Mouse (Mus musculus): ENCODE measurements around the gene C1qtnf5. TPM values are rescaled to one million over a fixed set of nuclear protein-coding genes. Genes with fewer than 3 reads are reported as not detected.

Gene C1qtnf5
- polyA plus RNA-seq, 1 experiment from 2014 or later: 5.4 TPM

DNA sequence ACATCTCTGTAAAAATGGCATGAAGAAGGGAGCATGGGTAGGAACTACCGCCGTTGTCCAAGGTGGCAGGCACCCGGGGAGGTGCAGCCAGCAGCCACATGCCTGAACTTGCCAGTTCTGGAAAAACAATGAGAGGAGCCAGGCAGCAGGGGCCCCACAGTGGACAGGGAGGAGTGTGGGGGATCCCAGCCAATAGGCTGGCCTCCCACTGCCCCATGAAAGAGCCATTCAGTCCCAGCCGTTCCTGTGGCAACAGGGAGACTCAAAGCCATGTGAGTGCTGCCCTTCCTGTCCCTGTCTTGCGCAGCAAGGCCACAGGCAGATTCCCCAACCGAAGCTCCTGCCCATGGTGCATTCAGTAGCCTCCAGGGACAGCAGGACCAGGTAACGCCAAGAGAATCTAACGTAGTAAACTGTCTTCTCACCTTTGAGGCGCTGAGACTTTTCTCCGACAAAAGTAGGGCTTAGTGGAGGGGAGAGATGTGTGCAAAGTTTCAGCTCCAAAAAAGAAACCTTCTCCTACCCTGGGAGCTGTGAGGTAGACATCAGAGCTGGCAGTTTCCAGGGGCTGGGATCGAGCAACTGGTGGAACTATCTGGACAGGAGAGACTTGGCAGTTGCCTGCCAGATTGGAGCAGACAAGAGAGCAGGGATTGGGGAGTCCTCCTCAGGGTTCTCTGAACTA is 35.0 kb upstream of the C1qtnf5 start:
- H3K27ac ChIP-seq (ENCODE audit: low read depth, low read length): no peak overlapping the region
- peak overlapping the region; percentile 23; the same call in 1 of the 2 replicates for H3K9ac ChIP-seq (ENCODE audit: low read depth, low read length)

DNA sequence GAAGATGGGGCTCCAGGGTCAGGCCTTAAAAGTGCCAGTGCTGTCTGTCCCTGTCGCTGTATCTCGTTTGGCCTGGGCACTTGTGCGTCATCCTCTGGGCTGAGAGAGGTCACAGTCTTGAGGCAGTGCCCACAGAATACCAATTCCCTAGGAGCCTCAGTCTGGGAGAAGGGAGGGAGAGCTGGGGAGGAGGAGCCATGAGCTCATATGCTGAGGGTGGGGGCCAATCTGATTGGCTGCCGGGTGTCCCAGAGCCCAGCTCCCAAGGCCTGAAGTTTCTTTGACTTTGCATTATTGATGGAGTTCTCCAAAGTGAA is 34.5 kb upstream of the C1qtnf5 start:
- H3K4me1 ChIP-seq (ENCODE audit: control insufficient read depth, insufficient read depth, low read length): peaks cover 23% of the 10 kb centered on the region
- no peak overlapping the region for H3K4me2 ChIP-seq (replicated peaks; ENCODE audit: low read depth, low read length)
- H3K9ac ChIP-seq (ENCODE audit: low read depth, low read length): no peak overlapping the region
- H3K27ac ChIP-seq (ENCODE audit: low read depth, low read length): no peak overlapping the region
- no peak overlapping the region for H3K4me3 ChIP-seq (ENCODE audit: low read length)
- no peaks in the 10 kb centered on the region for H3K36me3 ChIP-seq (ENCODE audit: control insufficient read depth, insufficient read depth, low read length)
- H3K27me3 ChIP-seq (ENCODE audit: control insufficient read depth, insufficient read depth, low read length): no peaks in the 10 kb centered on the region
- ATAC-seq (ENCODE audit: low FRiP score, low TSS enrichment): no peak
- H3K9me3 ChIP-seq (ENCODE audit: control insufficient read depth, low read length): no peaks in the 10 kb centered on the region
- WGBS: 50% methylated on average over 3 of the region's 4 CpGs

More for the DNA sequence above, 35.0 kb upstream of the C1qtnf5 start:
- Histone ChIP-seq H3K27me3 (ENCODE audit: control insufficient read depth, insufficient read depth, low read length) (no peaks in the 10 kb centered on the region), H3K4me2 (replicated peaks; ENCODE audit: low read depth, low read length) (peak overlapping the region; percentile 15; the same call in 1 of the 2 replicates), H3K4me1 (ENCODE audit: control insufficient read depth, insufficient read depth, low read length) (peaks cover 23% of the 10 kb centered on the region), H3K4me3 (ENCODE audit: low read length) (no peak overlapping the region), H3K36me3 (ENCODE audit: control insufficient read depth, insufficient read depth, low read length) (no peaks in the 10 kb centered on the region), H3K9me3 (ENCODE audit: control insufficient read depth, low read length) (no peaks in the 10 kb centered on the region)
- WGBS: 23% methylated on average over 11 of the region's 11 CpGs
- no peak for ATAC-seq (ENCODE audit: low FRiP score, low TSS enrichment)

DNA sequence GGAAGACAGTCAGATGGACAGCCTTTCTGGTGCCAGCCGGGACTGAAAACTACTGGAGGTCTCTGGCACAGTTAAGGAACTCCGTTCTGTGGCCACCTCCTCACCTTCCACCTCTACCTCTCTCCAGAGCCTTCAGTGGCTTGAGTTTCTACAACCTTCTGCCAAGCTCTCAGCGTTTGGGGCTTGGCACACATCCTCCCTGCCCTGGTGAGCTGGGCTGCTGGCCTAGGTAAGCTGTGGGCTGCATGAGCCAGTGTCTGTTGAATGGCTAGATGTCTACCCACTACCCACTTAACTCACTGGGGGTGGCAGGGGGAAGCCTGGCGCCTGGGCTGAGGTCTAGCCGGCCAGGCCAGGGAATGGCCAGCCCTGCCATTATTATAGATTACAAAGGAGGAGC is 33.9 kb upstream of the C1qtnf5 start:
- 66% methylated on average over 5 of the region's 5 CpGs for WGBS
- Histone ChIP-seq H3K4me2 (replicated peaks; ENCODE audit: low read depth, low read length) (no peak overlapping the region), H3K9ac (ENCODE audit: low read depth, low read length) (no peak overlapping the region), H3K4me3 (ENCODE audit: low read length) (no peak overlapping the region), H3K36me3 (ENCODE audit: control insufficient read depth, insufficient read depth, low read length) (no peaks in the 10 kb centered on the region), H3K27ac (ENCODE audit: low read depth, low read length) (no peak overlapping the region), H3K9me3 (ENCODE audit: control insufficient read depth, low read length) (no peaks in the 10 kb centered on the region), H3K27me3 (ENCODE audit: control insufficient read depth, insufficient read depth, low read length) (no peaks in the 10 kb centered on the region), H3K4me1 (ENCODE audit: control insufficient read depth, insufficient read depth, low read length) (peaks cover 23% of the 10 kb centered on the region)
- ATAC-seq (ENCODE audit: low FRiP score, low TSS enrichment): no peak

- Histone ChIP-seq H3K36me3 (ENCODE audit: control insufficient read depth, insufficient read depth, low read length) (no peaks in the 10 kb centered on the region), H3K4me2 (replicated peaks; ENCODE audit: low read depth, low read length) (no peak overlapping the region), H3K4me1 (ENCODE audit: control insufficient read depth, insufficient read depth, low read length) (peaks cover 35% of the 10 kb centered on the region), H3K9me3 (ENCODE audit: control insufficient read depth, low read length) (no peaks in the 10 kb centered on the region), H3K4me3 (ENCODE audit: low read length) (no peak overlapping the region), H3K27me3 (ENCODE audit: control insufficient read depth, insufficient read depth, low read length) (no peaks in the 10 kb centered on the region), H3K9ac (ENCODE audit: low read depth, low read length) (no peak overlapping the region), H3K27ac (ENCODE audit: low read depth, low read length) (no peak overlapping the region)
- WGBS: 64% methylated on average over 9 of the region's 9 CpGs
- no peak for ATAC-seq (ENCODE audit: low FRiP score, low TSS enrichment)
Measured at GRCm38 (mm10) chr9:44074395-44075275, 32.4 kb upstream of the C1qtnf5 start.

GRCm38 (mm10) chr9:44075276-44075995 is 31.6 kb upstream of the C1qtnf5 start:
- no peaks in the 10 kb centered on the region for H3K36me3 ChIP-seq (ENCODE audit: control insufficient read depth, insufficient read depth, low read length)
- no peak overlapping the region for H3K4me3 ChIP-seq (ENCODE audit: low read length)
- H3K4me1 ChIP-seq (ENCODE audit: control insufficient read depth, insufficient read depth, low read length): peaks cover 34% of the 10 kb centered on the region
- no peak overlapping the region for H3K4me2 ChIP-seq (replicated peaks; ENCODE audit: low read depth, low read length)
- H3K9me3 ChIP-seq (ENCODE audit: control insufficient read depth, low read length): no peaks in the 10 kb centered on the region
- H3K9ac ChIP-seq (ENCODE audit: low read depth, low read length): no peak overlapping the region
- no peaks in the 10 kb centered on the region for H3K27me3 ChIP-seq (ENCODE audit: control insufficient read depth, insufficient read depth, low read length)
- no peak for ATAC-seq (ENCODE audit: low FRiP score, low TSS enrichment)
- WGBS: 67% methylated on average over 24 of the region's 24 CpGs
- peak overlapping the region; percentile 11; the same call in 1 of the 2 replicates for H3K27ac ChIP-seq (ENCODE audit: low read depth, low read length)

DNA sequence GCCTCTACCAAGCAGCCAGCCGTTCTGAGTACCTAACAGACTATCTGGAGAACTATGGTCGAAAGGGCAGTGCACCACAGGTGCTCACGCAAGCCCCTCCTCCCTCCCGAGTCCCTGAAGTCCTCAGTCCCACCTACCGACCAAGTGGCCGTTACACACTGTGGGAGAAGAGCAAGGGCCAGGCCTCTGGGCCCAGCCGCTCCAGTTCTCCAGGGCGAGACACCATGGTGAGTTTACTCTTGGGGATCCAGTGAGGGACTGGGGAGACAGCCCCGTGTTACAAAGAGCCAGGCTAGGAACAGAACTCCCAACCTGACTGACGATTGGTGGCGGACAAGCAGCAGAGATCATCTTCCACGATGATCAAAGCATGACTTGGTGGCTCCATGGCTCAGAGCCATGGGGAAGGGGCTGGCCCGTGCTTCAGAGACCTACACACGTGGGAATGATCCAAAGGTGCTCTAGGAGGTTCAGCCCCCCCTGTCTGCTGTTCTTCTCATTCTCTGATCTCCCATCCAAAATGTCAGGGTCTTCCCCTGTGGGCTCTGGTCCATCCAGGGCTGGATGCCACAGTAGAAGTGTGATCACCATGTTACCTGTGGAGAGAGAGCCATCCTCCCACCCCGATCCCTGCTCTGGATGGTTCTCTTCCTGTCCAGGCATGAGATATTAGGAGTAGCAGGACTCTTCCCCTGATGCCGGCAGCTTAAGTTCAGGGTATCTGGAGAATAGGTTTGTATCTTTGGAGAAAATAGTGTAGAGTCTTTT is 30.9 kb upstream of the C1qtnf5 start:
- no peak for ATAC-seq (ENCODE audit: low FRiP score, low TSS enrichment)
- peak overlapping the region; percentile 11; the same call in 1 of the 2 replicates for H3K27ac ChIP-seq (ENCODE audit: low read depth, low read length)

DNA sequence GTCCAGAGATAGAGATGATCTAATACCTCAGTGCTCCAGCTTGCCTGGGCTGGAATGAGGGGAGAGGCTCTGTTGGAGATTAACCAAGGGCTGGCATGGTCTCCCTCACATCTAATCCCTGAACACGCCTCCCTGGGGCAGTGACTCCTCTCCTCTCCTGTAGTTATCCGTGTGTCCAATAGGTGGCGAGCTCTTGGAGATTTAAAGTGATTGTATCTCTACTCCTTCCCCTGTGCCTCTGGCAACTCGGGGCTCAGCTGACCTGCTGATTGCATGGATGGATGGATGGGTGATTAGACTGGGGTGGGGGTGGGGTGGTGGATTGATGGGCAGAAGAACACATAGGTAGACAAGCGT is 30.3 kb upstream of the C1qtnf5 start:
- no peak for ATAC-seq (ENCODE audit: low FRiP score, low TSS enrichment)
- no peak overlapping the region for H3K4me2 ChIP-seq (replicated peaks; ENCODE audit: low read depth, low read length)
- H3K36me3 ChIP-seq (ENCODE audit: control insufficient read depth, insufficient read depth, low read length): no peaks in the 10 kb centered on the region
- H3K27ac ChIP-seq (ENCODE audit: low read depth, low read length): no peak overlapping the region
- no peaks in the 10 kb centered on the region for H3K27me3 ChIP-seq (ENCODE audit: control insufficient read depth, insufficient read depth, low read length)
- H3K9me3 ChIP-seq (ENCODE audit: control insufficient read depth, low read length): no peaks in the 10 kb centered on the region
- no peak overlapping the region for H3K9ac ChIP-seq (ENCODE audit: low read depth, low read length)
- H3K4me1 ChIP-seq (ENCODE audit: control insufficient read depth, insufficient read depth, low read length): peaks cover 22% of the 10 kb centered on the region
- 28% methylated on average over 5 of the region's 5 CpGs for WGBS
- no peak overlapping the region for H3K4me3 ChIP-seq (ENCODE audit: low read length)

More for the DNA sequence above, 30.9 kb upstream of the C1qtnf5 start:
- Histone ChIP-seq H3K4me3 (ENCODE audit: low read length) (no peak overlapping the region), H3K4me1 (ENCODE audit: control insufficient read depth, insufficient read depth, low read length) (peaks cover 27% of the 10 kb centered on the region), H3K27me3 (ENCODE audit: control insufficient read depth, insufficient read depth, low read length) (no peaks in the 10 kb centered on the region), H3K9me3 (ENCODE audit: control insufficient read depth, low read length) (no peaks in the 10 kb centered on the region), H3K36me3 (ENCODE audit: control insufficient read depth, insufficient read depth, low read length) (no peaks in the 10 kb centered on the region), H3K9ac (ENCODE audit: low read depth, low read length) (no peak overlapping the region), H3K4me2 (replicated peaks; ENCODE audit: low read depth, low read length) (no peak overlapping the region)
- 64% methylated on average over 16 of the region's 16 CpGs for WGBS

DNA sequence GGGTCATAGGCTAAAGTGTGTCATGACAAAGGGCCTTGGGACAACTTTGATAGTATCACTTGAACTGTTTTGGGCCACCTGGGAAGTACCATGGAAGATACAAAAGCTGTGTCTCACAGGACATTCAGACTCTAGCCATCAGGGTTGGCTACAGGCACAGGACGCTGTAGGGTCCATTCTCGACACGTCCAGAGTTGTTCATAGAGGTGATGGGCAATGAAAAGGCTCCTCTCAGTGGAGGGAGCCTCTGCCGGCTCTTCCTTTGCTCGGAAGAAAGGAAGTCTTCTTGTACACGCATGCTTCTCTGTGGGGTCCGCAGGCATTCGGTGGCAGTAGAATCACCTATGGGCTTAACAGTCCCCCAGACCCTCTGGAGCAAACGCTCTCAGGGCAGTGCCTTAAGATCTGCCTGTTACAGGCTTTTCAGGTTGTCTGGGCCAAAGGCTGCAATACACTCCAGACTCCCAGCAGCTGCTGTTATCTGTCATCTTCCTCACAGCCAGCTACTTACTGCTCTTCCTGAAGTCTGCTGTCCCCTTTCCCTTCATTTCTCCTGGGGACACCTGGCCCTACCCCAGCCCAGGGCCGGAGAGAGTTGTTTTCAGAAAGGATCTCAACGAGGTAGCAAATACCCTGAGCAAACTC is 29.7 kb upstream of the C1qtnf5 start:
- Histone ChIP-seq H3K4me1 (ENCODE audit: control insufficient read depth, insufficient read depth, low read length) (peaks cover 19% of the 10 kb centered on the region), H3K27ac (ENCODE audit: low read depth, low read length) (no peak overlapping the region)
- no peak for ATAC-seq (ENCODE audit: low FRiP score, low TSS enrichment)

More for the DNA sequence above, 29.7 kb upstream of the C1qtnf5 start:
- Histone ChIP-seq H3K9me3 (ENCODE audit: control insufficient read depth, low read length) (no peaks in the 10 kb centered on the region), H3K4me3 (ENCODE audit: low read length) (no peak overlapping the region), H3K9ac (ENCODE audit: low read depth, low read length) (no peak overlapping the region), H3K36me3 (ENCODE audit: control insufficient read depth, insufficient read depth, low read length) (no peaks in the 10 kb centered on the region), H3K27me3 (ENCODE audit: control insufficient read depth, insufficient read depth, low read length) (no peaks in the 10 kb centered on the region), H3K4me2 (replicated peaks; ENCODE audit: low read depth, low read length) (no peak overlapping the region)
- WGBS: 87% methylated on average over 11 of the region's 11 CpGs
